Mouse (Mus musculus) bone marrow macrophage, adult 2 months (primary cell): ENCODE results near the gene Il17rd. TPM values are rescaled to one million over a fixed set of nuclear protein-coding genes. Genes with fewer than 3 reads are reported as not detected.

Source experiments
- H3K27ac ChIP-seq: 2 replicates; pipeline ENCODE4 v1.5.1; 2012; ENCODE audit warnings: low read depth, low read length; ENCODE audit not compliant: insufficient read depth
- H3K4me1 ChIP-seq: 2 replicates; pipeline ENCODE4 v1.6.1; 2012; ENCODE audit warnings: low read length; ENCODE audit not compliant: control insufficient read depth, insufficient read depth
- H3K4me3 ChIP-seq: 2 replicates; pipeline ENCODE4 v1.5.1; 2012; ENCODE audit warnings: mild to moderate bottlenecking, low read length, moderate library complexity; ENCODE audit not compliant: insufficient read depth
- CTCF ChIP-seq: IDR thresholded peaks from 2 replicates; pipeline ENCODE4 v1.5.1; 2012; ENCODE audit warnings: low read depth, mild to moderate bottlenecking, low read length, moderate library complexity
- POLR2A ChIP-seq: IDR thresholded peaks from 2 replicates; pipeline ENCODE4 v1.6.1; 2012; ENCODE audit warnings: mild to moderate bottlenecking, low read depth, low read length, borderline replicate concordance
- polyA plus RNA-seq: library from polyadenylated mRNA; stranded (reverse); fragments of >200 nt; gene quantifications from 2 replicates; pipeline ENCODE4 v1.2.4, GENCODE M21; 2012; ENCODE audit not compliant: missing spikeins, insufficient read depth, insufficient read length

The Il17rd gene
- polyA plus RNA-seq, 1 experiment, result 0.11 TPM

GRCm38 (mm10) chr14:27108748-27109504, 70.2 kb downstream of the Il17rd start:
- no peak overlapping the region for H3K27ac ChIP-seq
- H3K4me1 ChIP-seq, result peaks cover 5% of the 10 kb centered on the region
- TF ChIP-seq POLR2A (no peak), CTCF (no peak)
- no peak overlapping the region for H3K4me3 ChIP-seq

DNA sequence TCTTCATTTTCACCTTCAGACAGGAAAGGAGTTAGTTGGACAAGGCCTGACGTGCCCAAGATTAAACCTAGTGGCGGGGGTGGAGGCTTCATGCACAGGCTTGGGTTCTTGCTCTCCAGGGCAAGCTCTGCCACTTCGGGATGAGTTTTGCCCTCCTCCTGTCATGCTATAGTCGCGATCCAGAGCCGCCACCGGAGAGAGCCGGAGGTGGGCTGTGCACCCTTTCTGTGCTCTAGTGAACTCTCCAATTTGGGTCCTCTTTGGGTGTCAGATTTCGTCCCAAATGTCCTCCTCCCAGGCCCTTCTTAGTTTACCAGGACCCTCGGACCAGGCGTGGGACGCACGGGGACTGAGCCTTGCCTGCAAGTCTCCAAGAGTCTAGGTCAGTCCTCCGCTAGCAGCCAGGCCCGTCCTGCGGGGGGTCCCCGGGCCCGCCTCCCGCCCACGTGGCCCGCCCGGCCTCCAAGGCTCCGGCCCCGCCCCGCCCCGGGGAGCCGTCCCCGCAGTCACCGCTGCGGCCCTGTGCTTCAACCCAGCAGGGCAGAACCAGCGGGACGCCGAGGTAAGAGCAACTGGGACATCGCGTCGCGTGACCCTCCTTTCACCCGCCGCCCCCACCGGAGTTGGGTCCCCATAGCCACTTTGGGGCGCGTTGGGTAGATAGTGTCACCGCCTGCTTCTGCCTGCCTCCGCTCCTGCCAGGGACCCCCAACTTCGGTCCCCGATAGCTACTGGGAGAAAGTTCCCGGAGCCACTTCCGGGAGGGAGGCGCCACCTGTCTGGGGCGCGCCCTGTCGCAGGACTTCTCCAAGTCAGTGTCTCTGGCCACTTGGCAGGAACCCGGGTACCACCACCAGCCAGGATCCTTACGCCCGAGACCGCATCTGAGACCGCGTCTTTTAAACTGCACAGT, 75.9 kb downstream of the Il17rd start, which contains the start of gene Arhgef3:
Gene Arhgef3, plus strand, starts transcription at position 538 of the 913 bp plus-strand sequence.
- Histone ChIP-seq H3K27ac (no peak within 1 kb of the TSS), H3K4me3 (peak within 1 kb of the TSS; percentile 53), H3K4me1 (no peaks in the 10 kb centered on the region; the same call in 1 of the 2 replicates)
- TF ChIP-seq POLR2A, result no peak
- no peak for TF ChIP-seq CTCF

- TF ChIP-seq CTCF (no peak), POLR2A (no peak)
- no peaks in the 10 kb centered on the region; the same call in 1 of the 2 replicates for H3K4me1 ChIP-seq
- H3K4me3 ChIP-seq, result peak overlapping the region; percentile 53; the same call in 1 of the 2 replicates
- H3K27ac ChIP-seq, result no peak overlapping the region
Measured at GRCm38 (mm10) chr14:27115275-27115660, 76.5 kb downstream of the Il17rd start.

GRCm38 (mm10) chr14:27115991-27116390, 77.2 kb downstream of the Il17rd start:
- TF ChIP-seq POLR2A (no peak), CTCF (no peak)
- no peaks in the 10 kb centered on the region; the same call in 1 of the 2 replicates for H3K4me1 ChIP-seq
- H3K27ac ChIP-seq, result no peak overlapping the region
- no peak overlapping the region for H3K4me3 ChIP-seq

DNA sequence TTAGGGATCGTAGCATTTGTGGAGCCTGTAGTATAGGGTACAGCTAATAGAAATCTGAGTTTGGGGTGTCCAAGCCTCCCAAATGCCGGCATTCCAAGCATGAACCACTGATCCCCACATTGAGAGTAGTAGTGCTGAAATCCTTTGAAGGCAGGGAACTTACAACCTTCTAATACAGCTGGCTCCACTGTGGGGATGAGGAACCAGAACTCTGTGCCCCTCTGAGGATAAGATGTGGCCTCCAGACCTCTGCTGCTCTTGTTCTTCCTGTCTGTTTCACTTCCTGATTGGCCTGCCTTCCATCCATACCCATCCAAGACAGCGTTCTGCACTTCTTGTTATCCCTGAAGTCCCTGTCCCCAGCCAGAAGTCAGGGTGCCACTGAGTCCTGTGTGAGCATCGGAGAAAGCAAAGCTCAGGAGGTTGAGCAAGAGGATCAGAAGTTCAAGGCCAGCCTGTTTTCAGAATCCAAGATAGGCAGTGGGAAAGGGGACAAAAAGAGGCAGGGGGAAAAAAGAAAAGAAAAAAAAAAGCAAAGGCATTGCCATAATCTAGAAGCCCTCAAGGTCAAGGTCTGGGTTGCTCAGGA, 77.9 kb downstream of the Il17rd start:
- Histone ChIP-seq H3K4me3 (no peak overlapping the region), H3K27ac (no peak overlapping the region), H3K4me1 (no peaks in the 10 kb centered on the region; the same call in 1 of the 2 replicates)
- TF ChIP-seq POLR2A (no peak), CTCF (no peak)

DNA sequence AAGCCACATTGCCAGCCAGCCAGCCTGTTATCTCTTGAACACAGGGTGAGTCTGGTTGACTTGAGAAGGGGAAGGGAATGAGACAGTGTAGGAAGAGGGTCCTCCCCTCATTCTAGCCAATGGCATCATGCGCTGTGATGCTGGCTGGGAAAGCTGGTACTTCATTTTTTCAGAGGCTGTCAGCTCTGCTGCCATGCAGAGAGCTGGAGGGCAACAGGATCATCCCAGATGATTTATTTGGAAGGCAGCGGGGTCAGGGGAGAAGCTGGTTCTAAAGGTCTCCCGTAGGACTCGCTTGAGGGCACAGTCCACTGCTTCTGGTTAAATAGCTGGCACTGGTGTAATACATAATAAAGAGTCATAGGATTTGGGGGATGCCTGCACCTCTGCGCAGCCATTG, 79.8 kb downstream of the Il17rd start:
- Histone ChIP-seq H3K27ac (no peak overlapping the region), H3K4me1 (peaks cover 2% of the 10 kb centered on the region), H3K4me3 (no peak overlapping the region)
- TF ChIP-seq POLR2A, result no peak
- no peak for TF ChIP-seq CTCF

GRCm38 (mm10) chr14:27122646-27123045, 83.9 kb downstream of the Il17rd start:
- Histone ChIP-seq H3K4me1 (peaks cover 4% of the 10 kb centered on the region; the same call in 1 of the 2 replicates), H3K27ac (no peak overlapping the region), H3K4me3 (no peak overlapping the region)
- no peak for TF ChIP-seq POLR2A
- no peak for TF ChIP-seq CTCF

- TF ChIP-seq CTCF (no peak), POLR2A (no peak)
- H3K4me3 ChIP-seq, result no peak overlapping the region
- H3K27ac ChIP-seq, result no peak overlapping the region
- H3K4me1 ChIP-seq, result peaks cover 4% of the 10 kb centered on the region; the same call in 1 of the 2 replicates
Measured at GRCm38 (mm10) chr14:27123543-27123942, 84.8 kb downstream of the Il17rd start.

GRCm38 (mm10) chr14:27130031-27130430, 91.3 kb downstream of the Il17rd start:
- TF ChIP-seq POLR2A (no peak), CTCF (no peak)
- H3K27ac ChIP-seq, result no peak overlapping the region
- no peak overlapping the region for H3K4me3 ChIP-seq
- H3K4me1 ChIP-seq, result no peaks in the 10 kb centered on the region

GRCm38 (mm10) chr14:27130676-27131075, 91.9 kb downstream of the Il17rd start:
- Histone ChIP-seq H3K27ac (no peak overlapping the region), H3K4me1 (no peaks in the 10 kb centered on the region), H3K4me3 (no peak overlapping the region)
- TF ChIP-seq POLR2A (no peak), CTCF (no peak)
